Mouse (Mus musculus) brown adipose tissue, adult 24 weeks (tissue): ENCODE measurements at regions not wholly inside any gene's neighbourhood (a gene's known extent, or its start where the extent isn't known, plus 50 kb on each side); places are given as distances from the start of the nearest gene placed in this dataset.

ENCODE experiments used
- H3K27ac ChIP-seq: fragments of 200-500 bp; replicated peaks from 2 replicates; pipeline ENCODE4 v1.5.1; 2012; ENCODE audit warnings: low read depth, mild to moderate bottlenecking, low read length
- H3K4me1 ChIP-seq: fragments of 200-500 bp; 2 replicates; pipeline ENCODE4 v1.6.1; 2012; ENCODE audit warnings: low read length, mixed read lengths; ENCODE audit not compliant: control insufficient read depth, insufficient read depth, insufficient read length
- H3K4me3 ChIP-seq: fragments of 200-500 bp; 2 replicates; pipeline ENCODE4 v1.5.1; 2012; ENCODE audit warnings: low read depth, mild to moderate bottlenecking, low read length, moderate library complexity; ENCODE audit not compliant: insufficient read depth

DNA sequence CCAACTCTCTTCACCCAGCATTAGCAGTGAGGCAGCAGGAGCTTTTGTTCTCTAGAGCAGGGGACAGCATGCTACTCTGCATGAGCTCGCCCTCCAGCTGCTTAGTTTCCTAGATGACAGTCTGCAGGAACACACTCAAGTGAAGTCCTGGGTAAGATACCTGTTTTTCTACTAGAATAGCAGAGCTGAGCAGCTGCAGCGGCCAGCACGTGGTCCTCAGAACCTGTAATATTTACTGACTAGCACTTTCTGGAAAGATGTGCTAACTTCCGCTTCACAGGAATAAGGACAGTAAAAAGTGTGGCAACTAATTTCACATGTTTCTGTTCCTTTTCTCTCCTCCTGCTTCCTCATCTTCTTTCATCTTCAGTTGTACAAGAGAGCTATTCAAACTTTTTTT, 73.7 kb upstream of the P2ry1 start:
- H3K4me3 ChIP-seq: no peak overlapping the region
- no peaks in the 10 kb centered on the region for H3K4me1 ChIP-seq
- no peak overlapping the region for H3K27ac ChIP-seq

GRCm38 (mm10) chr3:60934492-60934891, 68.1 kb upstream of the P2ry1 start:
- no peak overlapping the region for H3K27ac ChIP-seq
- H3K4me3 ChIP-seq: no peak overlapping the region
- no peaks in the 10 kb centered on the region for H3K4me1 ChIP-seq

DNA sequence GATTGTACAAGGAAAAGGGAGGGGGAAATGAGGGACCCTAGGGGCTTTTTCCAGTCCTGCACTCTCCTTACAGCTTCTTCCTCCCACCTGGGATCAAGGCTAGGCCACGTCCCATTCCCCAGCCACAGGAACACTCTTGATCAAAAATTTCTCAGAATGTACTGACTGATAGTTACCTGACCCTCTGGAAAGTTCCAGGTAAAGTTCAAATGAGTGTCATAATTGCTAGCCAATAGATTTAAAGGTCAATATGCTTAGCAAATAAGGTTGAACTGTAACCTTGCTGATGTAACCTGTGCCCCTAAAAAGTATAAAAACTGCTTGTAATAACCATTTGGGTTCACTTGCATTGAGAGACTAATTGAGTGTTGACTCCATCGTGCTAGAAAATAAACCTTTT, 61.1 kb upstream of the P2ry1 start:
- Histone ChIP-seq H3K4me1 (no peaks in the 10 kb centered on the region), H3K27ac (no peak overlapping the region), H3K4me3 (no peak overlapping the region)

DNA sequence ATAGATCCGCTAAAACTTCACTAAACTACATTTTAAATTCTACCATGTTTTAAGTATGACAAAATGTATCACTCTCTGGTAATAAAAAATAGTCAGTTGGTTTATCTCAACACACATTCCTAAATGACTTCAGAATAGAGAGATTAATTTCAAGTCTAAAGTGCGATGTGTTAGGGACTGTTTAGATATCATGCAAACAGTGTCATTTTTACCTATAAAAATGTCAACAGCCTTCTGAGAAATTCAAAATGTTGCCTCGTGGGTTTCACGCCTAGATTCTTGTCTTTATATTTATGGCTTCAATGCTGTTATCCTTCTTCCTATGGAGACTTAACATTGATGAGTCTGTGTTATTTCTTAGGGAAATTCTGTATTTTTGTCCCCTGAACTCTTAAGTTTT, 53.7 kb upstream of the P2ry1 start:
- Histone ChIP-seq H3K4me3 (no peak overlapping the region), H3K27ac (no peak overlapping the region), H3K4me1 (no peaks in the 10 kb centered on the region)
